Mouse (Mus musculus) left cerebral cortex, postnatal 25 days (tissue): ENCODE measurements around the gene Dpf1. TPM values are rescaled to one million over a fixed set of nuclear protein-coding genes. Genes with fewer than 3 reads are reported as not detected.

Experiments
- DNase-seq, 2 experiments: peaks; one replicate each; pipeline ENCODE4 v3.0.0; 2022; ENCODE audit warnings: low spot score in 2 of 2, mixed read lengths in 1 of 2
- intact Hi-C: fragments of 180-260 bp; cut with DNase I; formaldehyde crosslinking; loops from one replicate; pipeline ENCODE4 v1.15.1; 2025
- total RNA-seq, 2 experiments: library from RNA; stranded (reverse); gene quantifications; 2 replicates each; pipeline ENCODE4 v1.2.3; 2021

Dpf1 gene
- 100 to 1,000 TPM; 110 to 115 TPM for total RNA-seq

DNA sequence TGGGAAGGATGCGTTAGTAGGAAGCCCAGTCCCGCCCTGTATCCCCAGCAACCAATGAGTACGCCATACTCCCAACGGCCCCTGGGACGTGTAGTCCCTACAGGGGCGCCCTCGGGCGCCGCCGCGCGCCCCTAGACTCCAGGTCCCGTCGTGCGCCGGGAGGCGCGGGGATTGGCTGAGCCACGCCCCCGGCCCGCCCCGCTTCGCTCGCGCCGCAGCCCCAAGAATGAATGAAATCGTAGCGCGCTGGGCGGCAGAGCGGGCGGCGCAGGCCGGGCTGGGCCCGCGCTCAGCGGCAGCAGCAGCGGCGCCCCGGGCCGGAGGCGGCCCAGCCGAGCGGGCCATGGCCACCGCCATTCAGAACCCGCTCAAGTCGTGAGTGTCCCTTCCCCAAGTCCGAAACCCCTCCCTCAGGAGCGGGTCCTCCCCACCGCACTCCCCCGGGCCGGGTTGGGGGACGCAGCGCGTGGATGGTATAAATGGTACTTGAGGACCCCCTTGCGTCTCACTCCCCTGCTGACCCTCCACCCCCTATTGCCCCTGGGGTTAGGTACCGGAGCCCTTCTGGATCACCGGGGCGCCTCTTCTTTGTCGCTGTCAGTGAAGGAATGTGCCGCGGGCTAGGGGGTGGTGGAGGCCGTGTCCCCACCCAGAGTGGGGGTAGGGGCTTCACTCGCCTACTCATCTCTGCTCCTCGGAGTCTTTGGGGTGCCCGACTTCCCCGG is at the start of gene Dpf1:
TSS of gene Dpf1 (plus strand) at position 214 of the 725 bp plus-strand sequence.
- intact Hi-C loops = loop anchor here (2.0 kb wide), 1 partner anchor 215 kb away; the partner anchor contains the start of gene Sipa1l3
- DNase-seq = peak; percentile 87 to 97

DNA sequence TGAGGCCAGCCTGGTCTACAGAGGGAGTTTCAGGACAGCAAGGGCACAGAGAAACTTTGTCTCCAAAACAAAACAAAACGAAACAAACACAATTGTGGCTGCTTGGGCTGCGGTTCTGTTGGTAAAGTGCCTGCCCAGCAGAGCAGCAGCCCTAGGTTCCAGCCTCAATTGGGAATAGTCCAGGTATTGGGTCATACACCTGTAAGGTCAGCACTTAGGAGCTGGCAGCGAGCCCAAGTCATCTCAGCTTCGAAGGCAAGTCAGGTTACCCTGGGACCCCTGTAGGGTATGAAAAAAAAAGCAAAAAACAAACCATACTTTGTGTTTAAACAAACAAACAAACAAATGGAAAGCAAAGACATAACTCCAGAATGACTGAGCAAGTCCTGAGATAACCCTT is 47.9 kb upstream of the Dpf1 start:
- intact Hi-C loops = no loop called here
- DNase-seq = no peak

DNA sequence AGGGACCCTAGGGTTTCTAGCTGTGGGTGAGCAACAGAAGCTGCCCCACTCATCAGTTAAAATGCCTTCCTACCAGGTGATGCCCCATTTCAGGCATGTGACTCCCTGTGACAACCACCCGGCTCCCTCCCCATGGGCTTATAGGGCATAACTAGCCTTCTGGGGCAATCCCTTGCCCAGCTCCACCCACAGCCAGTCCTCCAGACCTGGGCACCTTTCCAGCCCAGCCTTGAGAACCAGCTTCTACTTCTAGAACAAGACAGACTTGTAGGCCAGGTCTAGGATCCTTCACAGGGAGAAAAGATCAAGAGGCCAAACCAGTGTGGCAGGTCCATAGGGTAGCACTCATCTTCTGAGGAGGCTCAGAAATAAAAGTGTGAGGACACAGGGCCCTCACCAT is 46.4 kb upstream of the Dpf1 start:
- no peak for DNase-seq
- intact Hi-C loops = no loop called here

DNA sequence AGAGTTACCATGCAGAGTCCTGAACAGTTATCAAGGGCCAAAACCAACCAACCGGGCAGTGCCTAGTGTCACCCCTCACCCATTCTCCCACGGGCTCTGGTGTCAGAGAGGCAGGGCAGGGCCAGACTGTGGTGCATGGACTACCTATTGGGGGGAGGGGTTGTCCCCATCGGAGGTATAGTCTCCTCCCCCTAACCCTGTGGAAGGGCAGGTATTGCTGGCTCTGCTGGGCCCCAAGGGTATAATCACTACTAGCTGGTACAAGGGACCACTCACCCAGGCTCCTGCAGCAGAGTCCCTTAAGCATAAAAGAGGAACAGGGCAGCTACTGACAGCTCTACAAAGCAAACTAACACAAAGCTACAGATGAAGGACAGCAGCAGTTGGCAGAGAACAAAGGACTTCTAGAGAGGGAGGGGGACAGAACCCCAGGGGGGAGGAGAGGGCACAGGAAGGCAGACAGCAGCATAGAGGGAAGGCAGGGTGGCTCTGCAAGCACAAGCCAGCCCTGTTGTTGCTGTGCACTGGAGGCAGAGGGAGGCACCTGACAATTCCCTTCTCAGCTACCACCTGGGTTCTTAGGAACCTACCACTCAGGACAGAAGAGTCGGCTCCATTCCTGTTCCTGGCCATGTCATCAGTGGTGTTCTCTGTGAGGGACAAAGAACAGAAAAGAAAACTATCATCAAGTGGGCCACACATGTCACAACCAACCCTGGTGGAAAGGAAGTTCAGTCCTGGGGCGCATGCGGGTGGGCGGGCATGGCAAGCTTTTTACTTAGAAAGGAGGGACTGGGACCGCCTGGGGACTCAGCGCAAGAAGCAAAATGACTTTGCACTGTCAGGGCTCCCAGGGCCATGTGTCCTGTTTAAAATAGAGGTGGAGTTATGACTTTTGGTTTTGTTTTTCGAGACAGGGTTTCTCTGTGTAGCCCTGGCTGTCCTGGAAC is 43.7 kb upstream of the Dpf1 start:
- intact Hi-C loops = no loop called here
- DNase-seq = no peak

DNA sequence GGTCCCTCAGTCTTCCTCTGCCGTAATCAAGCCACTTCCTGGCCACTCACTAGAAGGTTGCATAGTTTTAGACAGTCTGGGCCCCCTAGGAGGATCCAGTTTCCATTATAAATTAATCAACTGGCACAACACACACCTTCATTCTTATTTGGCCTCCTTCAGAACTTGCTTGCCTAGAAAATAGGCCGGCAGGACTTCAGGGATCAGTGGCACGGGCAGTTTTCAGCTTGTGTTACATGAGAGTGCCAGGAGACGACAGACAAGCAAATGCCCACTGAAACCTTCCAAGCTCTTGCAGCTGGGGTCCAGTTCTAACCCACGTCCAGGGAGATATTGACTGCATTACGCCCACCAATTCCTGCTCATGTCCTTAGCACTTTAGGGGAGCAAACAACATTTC is 41.6 kb upstream of the Dpf1 start:
- intact Hi-C loops = no loop called here

DNA sequence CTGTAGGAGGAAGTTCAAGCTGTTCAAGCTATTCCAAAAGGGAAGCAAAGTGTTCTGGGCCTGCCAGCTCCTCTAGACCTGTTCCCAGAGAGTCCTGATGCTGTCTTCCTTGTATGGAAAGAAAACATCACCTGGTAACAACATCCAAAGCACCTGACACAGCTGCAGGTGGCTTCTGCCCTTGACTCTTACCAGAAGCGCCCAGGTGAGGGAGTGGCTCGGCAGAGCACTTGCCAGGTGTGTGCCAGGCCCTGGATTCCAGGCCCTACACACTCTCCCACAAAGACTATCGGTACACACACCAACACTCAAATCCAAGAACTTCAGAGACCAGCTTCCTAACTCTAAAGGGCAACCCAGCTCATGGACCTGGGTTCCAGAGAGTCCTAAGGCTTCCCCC is 39.9 kb upstream of the Dpf1 start:
- DNase-seq = no peak
- intact Hi-C loops = no loop called here

More for the DNA sequence above, 41.6 kb upstream of the Dpf1 start:
- DNase-seq = no peak

DNA sequence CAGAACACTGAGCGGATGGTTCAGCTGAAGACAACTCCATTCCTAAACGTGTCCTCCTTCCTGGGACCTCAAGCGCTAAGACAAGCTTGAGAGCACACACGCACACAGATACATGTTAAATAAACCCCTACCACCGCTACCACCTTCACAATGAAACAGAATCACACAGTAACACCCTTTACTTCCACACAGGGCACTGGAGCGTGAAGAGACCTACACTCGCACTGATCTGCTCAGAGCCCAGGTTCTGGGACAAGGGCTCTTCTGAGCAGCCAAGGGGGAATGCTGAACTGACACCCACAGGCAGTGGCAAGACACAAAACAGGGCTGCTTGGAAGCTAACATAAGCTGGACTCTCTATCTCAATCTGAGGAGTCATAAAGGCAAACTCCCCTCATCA is 38.1 kb upstream of the Dpf1 start:
- no peak for DNase-seq

DNA sequence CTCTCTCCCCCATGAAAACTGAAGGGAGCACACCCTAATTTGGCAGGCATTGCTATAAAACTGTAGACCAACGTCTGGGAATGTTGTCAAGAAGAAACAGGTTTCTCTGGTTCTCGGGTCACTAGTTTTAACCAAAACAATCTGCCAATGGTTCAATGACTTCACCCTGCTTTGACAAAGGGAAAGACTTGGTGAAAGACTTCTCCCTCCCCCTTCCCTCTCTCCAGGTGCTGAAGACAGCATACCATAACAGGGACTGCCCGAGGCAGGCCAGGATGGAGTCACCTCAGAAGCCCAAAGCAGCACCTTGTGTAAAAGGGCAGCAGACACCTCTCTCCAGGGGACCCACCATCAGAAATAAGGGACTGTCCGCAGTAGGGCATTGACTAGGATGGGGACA is 36.8 kb upstream of the Dpf1 start:
- intact Hi-C loops = no loop called here
- DNase-seq = no peak

More for the DNA sequence above, 38.1 kb upstream of the Dpf1 start:
- intact Hi-C loops = no loop called here

DNA sequence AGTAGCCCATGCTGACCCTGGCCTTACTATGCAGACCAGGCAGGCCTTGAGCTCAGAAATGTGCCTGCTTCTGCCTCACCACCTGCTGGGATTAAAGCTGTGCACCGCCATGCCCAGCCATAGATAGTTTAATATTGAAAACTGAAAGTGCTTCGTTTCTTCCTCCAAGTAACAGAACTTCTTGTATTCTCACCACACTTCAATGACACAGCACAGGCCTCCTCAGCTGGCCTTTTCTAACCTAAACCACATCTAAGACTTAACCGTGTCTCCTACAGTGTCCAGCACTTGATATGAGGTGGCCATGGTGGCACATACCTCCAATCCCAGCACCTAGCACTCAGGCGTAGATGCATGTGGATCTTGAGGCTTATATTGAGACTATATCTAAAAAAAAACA is 33.3 kb upstream of the Dpf1 start:
- intact Hi-C loops = no loop called here

DNA sequence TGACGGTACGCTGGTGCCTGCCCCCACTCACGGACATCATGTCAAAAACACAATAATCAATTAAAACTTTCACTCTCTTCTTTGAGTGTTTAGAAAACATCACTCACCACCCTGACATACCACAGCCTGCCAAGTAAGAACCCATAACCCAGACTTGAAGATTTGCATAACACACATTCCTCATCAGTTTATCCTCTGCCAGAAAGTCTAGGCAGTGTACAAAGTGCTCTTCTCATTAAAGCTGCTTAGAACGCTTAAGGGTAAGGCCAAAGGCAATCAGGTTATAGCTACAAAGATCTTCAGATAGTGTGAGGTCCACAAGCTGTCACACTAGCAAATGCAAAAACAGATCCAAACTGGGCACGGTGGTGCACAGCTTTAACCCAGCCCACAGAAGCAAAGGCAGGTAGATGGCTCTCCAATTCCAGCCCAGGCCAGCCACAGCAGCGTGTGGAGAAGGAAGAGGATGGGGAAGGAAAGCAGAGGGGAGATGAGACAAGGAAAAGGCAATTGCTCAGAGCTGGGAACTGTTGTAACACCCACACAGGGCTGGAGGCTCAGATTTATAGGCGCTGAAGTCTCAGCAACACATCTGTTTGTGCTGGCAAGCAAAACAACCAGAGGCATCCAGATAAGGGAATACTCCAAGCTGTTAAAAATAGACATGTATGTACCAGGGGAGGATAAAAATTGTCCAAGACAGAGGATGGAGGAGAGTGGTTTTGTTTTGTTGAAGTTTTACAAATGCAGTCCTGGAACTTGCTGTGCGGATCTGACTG is 31.9 kb upstream of the Dpf1 start:
- intact Hi-C loops = no loop called here
- peak; percentile 39 to 60 for DNase-seq

More for the DNA sequence above, 33.3 kb upstream of the Dpf1 start:
- DNase-seq = no peak

DNA sequence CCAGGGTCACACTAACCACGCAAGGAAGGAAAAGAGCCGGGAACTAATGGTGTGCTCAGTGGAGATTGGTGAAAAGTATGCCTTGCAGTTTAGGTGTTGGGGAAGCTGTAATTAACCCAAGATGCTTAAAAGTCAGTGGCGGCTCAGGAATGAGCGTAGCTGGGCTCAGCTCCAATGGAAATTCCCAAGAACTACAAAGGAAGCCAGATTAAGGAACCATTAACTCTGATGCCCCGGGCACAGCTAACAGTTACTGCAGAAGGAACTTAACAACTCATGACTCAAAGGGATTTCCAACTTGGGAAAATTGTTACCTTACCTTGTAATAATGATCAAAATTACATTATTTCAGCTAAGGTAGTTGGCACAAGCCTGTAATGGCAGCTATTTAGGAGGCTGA is 27.0 kb upstream of the Dpf1 start:
- intact Hi-C loops = no loop called here
- DNase-seq = no peak

DNA sequence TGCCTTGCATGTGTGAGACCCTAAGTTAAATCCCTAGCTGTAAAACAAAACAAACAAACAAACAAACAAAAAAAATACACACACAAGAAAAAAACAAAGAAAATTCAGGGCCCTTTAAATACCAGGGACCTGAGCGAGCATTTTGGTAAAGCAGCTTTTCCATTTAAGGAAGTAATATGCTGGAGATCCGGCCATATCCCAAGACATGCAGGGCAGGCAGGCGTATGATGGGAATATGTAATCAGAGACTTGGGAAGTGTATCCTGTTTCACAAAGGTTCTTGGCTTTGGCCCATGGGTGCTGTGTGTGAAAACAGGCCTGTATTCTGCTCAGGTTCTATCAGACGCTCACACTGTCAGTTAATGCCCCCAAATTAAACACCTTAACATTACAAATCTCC is 26.2 kb upstream of the Dpf1 start:
- intact Hi-C loops = no loop called here
- DNase-seq = no peak

DNA sequence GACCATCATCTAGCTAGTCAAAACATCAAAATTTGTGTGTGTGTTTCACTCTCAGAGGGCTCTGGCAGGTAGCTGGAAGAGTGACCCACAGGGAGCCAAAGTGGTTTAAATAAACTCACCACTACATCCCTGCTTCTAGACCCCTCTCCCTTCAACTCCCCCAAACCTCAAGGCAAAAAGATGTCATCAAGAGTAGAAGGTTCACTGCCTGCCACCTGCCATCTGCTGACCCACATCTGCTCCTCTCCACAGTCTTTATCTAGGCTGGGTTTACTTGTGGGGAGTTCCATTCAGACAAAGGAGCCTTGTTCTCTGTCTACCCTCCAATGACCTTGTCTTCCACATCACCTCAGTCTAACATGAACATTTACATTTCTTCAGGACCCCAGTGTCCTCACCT is 24.5 kb upstream of the Dpf1 start:
- intact Hi-C loops = no loop called here
- no peak for DNase-seq

DNA sequence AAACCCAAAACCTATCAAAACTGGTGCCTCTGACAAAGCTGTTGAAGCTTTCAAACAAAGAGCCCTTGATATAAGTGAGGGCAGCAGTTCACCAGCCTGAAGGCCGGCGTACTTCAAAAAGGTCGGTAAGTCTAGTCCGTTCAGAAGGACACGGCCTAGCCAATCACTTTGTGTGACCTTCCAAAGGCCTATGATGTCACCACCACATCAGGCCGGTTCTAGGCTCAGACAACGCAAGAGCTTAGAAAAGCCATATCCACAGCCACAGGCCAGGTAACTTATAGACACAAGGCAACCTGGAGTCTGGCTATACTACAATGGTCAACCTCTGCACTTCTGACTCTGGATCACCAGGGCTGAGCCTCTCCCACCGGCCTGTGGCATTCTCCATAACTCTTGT is 23.8 kb upstream of the Dpf1 start:
- intact Hi-C loops = no loop called here
- DNase-seq = no peak

DNA sequence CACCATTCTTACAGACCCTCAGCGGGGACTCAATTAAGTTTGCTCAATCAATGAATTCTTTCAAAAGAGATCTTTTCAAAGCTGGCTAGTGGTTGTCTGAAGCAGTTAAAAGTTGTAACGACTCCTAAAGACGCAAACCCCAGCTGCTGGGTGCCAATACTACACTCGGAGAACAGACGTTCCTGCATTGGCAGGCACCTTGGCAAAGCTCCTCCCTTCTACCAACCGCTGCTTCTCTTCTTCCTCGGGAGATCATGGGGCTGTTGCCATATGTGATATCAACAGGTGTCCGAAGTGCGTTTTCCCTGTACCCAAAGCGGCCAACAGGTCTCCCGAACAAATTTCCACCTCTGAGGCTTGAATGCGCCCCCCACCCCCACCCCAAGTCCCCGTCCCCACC is 22.9 kb upstream of the Dpf1 start:
- intact Hi-C loops = no loop called here
- no peak for DNase-seq

DNA sequence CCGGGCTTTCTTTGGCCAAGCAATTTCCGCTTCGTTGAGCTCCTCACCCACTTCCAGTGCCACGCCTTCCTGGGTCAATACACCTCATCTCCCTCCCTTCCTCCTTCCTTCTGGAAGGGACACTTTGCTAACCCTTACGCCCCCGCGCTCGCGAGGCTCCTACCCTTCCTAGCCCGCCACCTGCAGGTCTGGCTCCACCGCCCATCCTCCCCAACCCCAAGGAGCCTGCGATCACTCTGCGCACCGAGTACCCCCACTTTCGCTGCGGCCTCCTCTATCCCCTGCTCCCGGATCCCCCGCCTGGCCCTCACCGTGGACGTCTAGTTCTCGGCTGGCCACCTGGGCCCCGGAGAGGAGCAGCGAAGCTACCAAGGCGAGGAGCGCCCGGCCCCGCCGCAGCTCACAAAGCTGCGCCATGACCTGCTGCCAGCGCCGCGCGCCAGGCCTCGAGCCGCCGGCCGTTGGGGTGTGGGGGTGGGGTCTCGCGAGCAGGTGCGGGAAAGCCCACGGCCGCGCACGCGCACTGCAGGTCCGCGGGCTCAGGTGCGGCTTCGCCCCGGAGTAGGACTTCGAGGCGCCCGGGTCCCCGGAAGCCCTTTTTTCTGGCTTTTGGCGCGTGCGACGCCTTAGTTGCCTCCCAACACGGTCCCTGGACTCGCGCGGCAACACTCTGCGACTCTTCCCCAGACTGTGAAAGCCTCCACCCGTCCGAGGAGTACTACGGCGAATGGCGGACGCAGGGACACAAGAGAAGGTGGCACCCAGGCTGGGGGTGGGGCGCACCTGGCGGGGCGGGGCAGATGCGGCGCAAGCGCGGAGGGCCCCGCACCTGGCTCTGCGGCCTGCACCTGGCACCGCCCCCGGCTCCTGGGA is 22.3 kb upstream of the Dpf1 start, which contains the start of gene Spint2:
TSS of gene Spint2 (minus strand) at position 712 of the 873 bp plus-strand sequence.
- DNase-seq = peak in 1 of 2 experiments; percentile 47
- intact Hi-C loops = no loop called here

DNA sequence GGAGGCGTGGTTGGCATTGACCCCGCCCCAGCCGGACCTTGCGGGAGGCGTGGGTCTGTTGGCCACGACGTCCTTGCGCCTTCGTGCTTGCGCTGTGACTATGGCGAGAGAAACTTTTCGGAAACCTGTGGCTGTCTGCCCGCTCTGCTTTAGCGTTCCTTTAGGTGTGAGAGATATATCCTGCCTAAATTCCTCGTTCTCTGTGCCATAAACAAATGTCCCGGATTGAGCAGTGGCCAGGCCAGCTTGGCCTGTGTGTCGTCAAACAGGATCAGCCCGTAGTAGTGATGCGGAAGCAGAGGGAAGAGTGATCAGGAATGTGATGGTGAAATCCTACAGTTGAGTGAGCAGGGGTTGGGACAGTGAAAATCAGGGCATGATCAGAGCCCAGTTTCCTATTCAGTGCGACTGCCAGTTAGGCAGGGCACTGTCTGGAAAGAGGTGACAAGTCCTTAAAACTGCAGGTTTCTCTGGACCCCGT is 21.6 kb upstream of the Dpf1 start:
- intact Hi-C loops = no loop called here

DNA sequence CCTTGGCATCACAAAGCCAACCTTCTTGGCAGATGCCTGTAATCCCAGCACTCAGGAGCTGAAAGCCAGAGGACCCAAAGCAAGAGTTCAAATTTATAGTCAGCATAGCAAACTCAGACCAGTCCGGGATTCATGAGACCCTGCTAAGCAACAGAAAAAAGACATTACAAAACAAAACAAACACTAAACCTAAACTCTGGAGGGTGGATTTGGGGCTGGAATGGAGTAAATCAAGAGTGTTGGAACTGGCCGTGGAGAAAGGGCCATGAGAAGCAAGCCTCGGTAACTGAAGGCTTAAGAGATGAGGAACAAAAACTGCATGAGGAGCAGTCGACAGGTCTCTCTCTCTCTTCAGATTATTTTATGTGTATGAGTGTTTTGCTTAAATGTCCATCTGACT is 19.9 kb upstream of the Dpf1 start:
- intact Hi-C loops = no loop called here
- no peak for DNase-seq

More for the DNA sequence above, 21.6 kb upstream of the Dpf1 start:
- no peak for DNase-seq

DNA sequence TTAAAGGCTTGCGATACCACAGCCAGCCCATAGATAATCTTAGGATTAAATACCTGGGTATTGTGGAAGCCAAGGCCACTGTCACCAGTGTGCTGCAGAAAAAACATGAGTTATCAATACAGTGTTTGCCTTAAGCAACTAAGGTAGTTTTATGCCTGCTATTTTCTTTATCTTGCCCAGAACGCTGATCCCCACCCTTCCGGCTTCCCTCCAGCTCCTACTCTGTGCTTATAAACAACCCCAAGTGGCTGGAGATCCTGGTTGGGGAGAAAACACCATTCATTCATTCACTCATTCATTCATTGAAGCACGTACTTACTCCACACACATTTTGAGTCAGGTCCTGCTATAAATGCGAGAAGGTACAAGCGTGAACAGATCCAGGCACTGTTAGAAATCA is 19.2 kb upstream of the Dpf1 start:
- no peak for DNase-seq
- intact Hi-C loops = no loop called here
